Mouse (Mus musculus) ES-Bruce4 (cell line): ENCODE measurements around the gene Ldb3. TPM values are rescaled to one million over a fixed set of nuclear protein-coding genes. Genes with fewer than 3 reads are reported as not detected.
A peak's percentile ranks its signal among the peaks of the same experiment; 100 is the strongest.

ENCODE experiments used
- H3K27ac ChIP-seq: 2 replicates; pipeline ENCODE4 v1.5.1; 2012; ENCODE audit warnings: low read length, inconsistent platforms; ENCODE audit not compliant: insufficient read depth
- H3K27me3 ChIP-seq: 2 replicates; pipeline ENCODE4 v1.6.1; 2012; ENCODE audit warnings: mild to moderate bottlenecking, low read length, inconsistent platforms; ENCODE audit not compliant: control insufficient read depth, poor library complexity, insufficient read depth, severe bottlenecking
- H3K36me3 ChIP-seq: 2 replicates; pipeline ENCODE4 v1.6.1; 2012; ENCODE audit warnings: inconsistent platforms, mild to moderate bottlenecking, low read length, moderate library complexity; ENCODE audit not compliant: control insufficient read depth, poor library complexity, insufficient read depth, severe bottlenecking
- H3K4me1 ChIP-seq: one replicate; pipeline ENCODE4 v1.8.1; 2011; ENCODE audit warnings: low read length; ENCODE audit not compliant: control insufficient read depth, insufficient read depth
- H3K4me3 ChIP-seq: 2 replicates; pipeline ENCODE4 v1.5.1; 2011; ENCODE audit warnings: low read depth, mild to moderate bottlenecking, low read length
- H3K9ac ChIP-seq: 2 replicates; pipeline ENCODE4 v1.6.1; 2012; ENCODE audit warnings: low read depth, mild to moderate bottlenecking, inconsistent platforms; ENCODE audit not compliant: poor library complexity, severe bottlenecking
- H3K9me3 ChIP-seq: replicated peaks from 2 replicates; pipeline ENCODE4 v1.6.1; 2012; ENCODE audit warnings: mild to moderate bottlenecking, low read length, inconsistent platforms; ENCODE audit not compliant: control insufficient read depth, poor library complexity, insufficient read depth, severe bottlenecking
- CTCF ChIP-seq: IDR thresholded peaks from one replicate; pipeline ENCODE4 v1.8.1; 2011; ENCODE audit warnings: low read depth, low read length
- EP300 ChIP-seq: IDR thresholded peaks from 2 replicates; pipeline ENCODE4 v1.6.1; 2011; ENCODE audit warnings: low read depth, low read length; ENCODE audit not compliant: insufficient read depth
- POLR2A ChIP-seq: IDR thresholded peaks from one replicate; pipeline ENCODE4 v1.8.1; 2011; ENCODE audit warnings: low read length; ENCODE audit not compliant: insufficient read depth
- polyA plus RNA-seq: library from polyadenylated mRNA; stranded (reverse); fragments of >200 nt; gene quantifications from 2 replicates; pipeline ENCODE4 v1.2.4, GENCODE M21; 2011; ENCODE audit warnings: low read depth; ENCODE audit not compliant: missing spikeins, insufficient read depth, insufficient read length

Ldb3 gene
- polyA plus RNA-seq, 1 experiment = 4.0 TPM

GRCm38 (mm10) chr14:34614551-34614950 lies 26.1 kb upstream of the Ldb3 start:
- H3K36me3 ChIP-seq = no peaks in the 10 kb centered on the region
- peaks cover 8% of the 10 kb centered on the region for H3K4me1 ChIP-seq
- peak overlapping the region; percentile 54 for H3K4me3 ChIP-seq
- TF ChIP-seq POLR2A (no peak), EP300 (peak; percentile 68; the same call in 1 of the 2 replicates), CTCF (no peak)
- H3K9ac ChIP-seq = peak overlapping the region; percentile 38; the same call in 1 of the 2 replicates
- H3K9me3 ChIP-seq = no peaks in the 10 kb centered on the region
- peak overlapping the region; percentile 79 for H3K27ac ChIP-seq
- H3K27me3 ChIP-seq = no peaks in the 10 kb centered on the region

GRCm38 (mm10) chr14:34613523-34613922 lies 25.0 kb upstream of the Ldb3 start:
- Histone ChIP-seq H3K9me3 (no peaks in the 10 kb centered on the region), H3K27me3 (no peaks in the 10 kb centered on the region), H3K4me1 (peaks cover 8% of the 10 kb centered on the region), H3K27ac (no peak overlapping the region), H3K4me3 (no peak overlapping the region), H3K9ac (no peak overlapping the region), H3K36me3 (no peaks in the 10 kb centered on the region)
- no peak for TF ChIP-seq POLR2A
- TF ChIP-seq EP300 = no peak
- TF ChIP-seq CTCF = no peak

GRCm38 (mm10) chr14:34612222-34612621 lies 23.7 kb upstream of the Ldb3 start:
- Histone ChIP-seq H3K9me3 (no peaks in the 10 kb centered on the region), H3K4me1 (peaks cover 8% of the 10 kb centered on the region), H3K27ac (no peak overlapping the region), H3K27me3 (no peaks in the 10 kb centered on the region), H3K9ac (no peak overlapping the region), H3K4me3 (no peak overlapping the region), H3K36me3 (no peaks in the 10 kb centered on the region)
- no peak for TF ChIP-seq EP300
- TF ChIP-seq CTCF = peak; percentile 74
- no peak for TF ChIP-seq POLR2A

GRCm38 (mm10) chr14:34611591-34611990 lies 23.1 kb upstream of the Ldb3 start:
- Histone ChIP-seq H3K27ac (0 out of 2 replicates have a peak overlapping the region, but pooled peaks have one; percentile 34), H3K27me3 (no peaks in the 10 kb centered on the region), H3K9me3 (no peaks in the 10 kb centered on the region), H3K9ac (no peak overlapping the region), H3K4me3 (no peak overlapping the region), H3K4me1 (peaks cover 8% of the 10 kb centered on the region), H3K36me3 (no peaks in the 10 kb centered on the region)
- TF ChIP-seq EP300 (no peak), CTCF (no peak), POLR2A (no peak)

- Histone ChIP-seq H3K9me3 (no peaks in the 10 kb centered on the region), H3K36me3 (no peaks in the 10 kb centered on the region)
- TF ChIP-seq CTCF (no peak), POLR2A (no peak), EP300 (no peak)
Observed at GRCm38 (mm10) chr14:34601910-34602309, 13.4 kb upstream of the Ldb3 start.

GRCm38 (mm10) chr14:34599941-34600340 lies 11.5 kb upstream of the Ldb3 start, which contains the start of gene Opn4:
Gene Opn4 (minus strand): TSS chr14:34600142.
- H3K4me3 ChIP-seq = no peak within 1 kb of the TSS
- no peak for TF ChIP-seq POLR2A
- TF ChIP-seq EP300 = no peak
- no peak for TF ChIP-seq CTCF

More at GRCm38 (mm10) chr14:34601910-34602309, 13.4 kb upstream of the Ldb3 start:
- no peaks in the 10 kb centered on the region for H3K27me3 ChIP-seq
- no peak overlapping the region for H3K4me3 ChIP-seq
- no peak overlapping the region for H3K9ac ChIP-seq
- H3K27ac ChIP-seq = no peak overlapping the region
- no peaks in the 10 kb centered on the region for H3K4me1 ChIP-seq

More at GRCm38 (mm10) chr14:34599941-34600340, 11.5 kb upstream of the Ldb3 start, which contains the start of gene Opn4:
- no peaks in the 10 kb centered on the region for H3K4me1 ChIP-seq
- H3K27me3 ChIP-seq = no peaks in the 10 kb centered on the region
- no peak within 1 kb of the TSS for H3K9ac ChIP-seq
- H3K36me3 ChIP-seq = no peaks in the 10 kb centered on the region
- no peak within 1 kb of the TSS for H3K27ac ChIP-seq
- no peaks in the 10 kb centered on the region for H3K9me3 ChIP-seq
